Mouse (Mus musculus) MEL (cell line): Measurements from ENCODE around the gene Syt16. TPM values are rescaled to one million over a fixed set of nuclear protein-coding genes. Genes with fewer than 3 reads are reported as not detected.

Experiments used
- DNase-seq: peaks from one replicate; pipeline ENCODE4 v3.0.0; 2011; ENCODE audit warnings: low read depth, low spot score
- H3K27ac ChIP-seq: 2 replicates; pipeline ENCODE4 v1.5.1; 2012; ENCODE audit warnings: low read depth, mild to moderate bottlenecking, control low read depth, low read length, moderate library complexity; ENCODE audit not compliant: control insufficient read depth
- H3K27me3 ChIP-seq, 2 experiments: fragments of 150-350 bp in 1 of 2; sonication (generic) in 1 of 2; 2 replicates each; pipeline ENCODE4 v1.6.1; 2012; ENCODE audit warnings: low read length in 2 of 2, mild to moderate bottlenecking in 2 of 2, improper control_type of control experiment in 1 of 2, moderate library complexity in 1 of 2; ENCODE audit not compliant: insufficient read depth in 2 of 2, control insufficient read depth in 1 of 2
- H3K36me3 ChIP-seq, 2 experiments: 2 replicates each; pipeline ENCODE4 v1.6.1; 2012 to 2014; ENCODE audit warnings: low read length in 2 of 2, improper control_type of control experiment in 1 of 2, inconsistent platforms in 1 of 2, mild to moderate bottlenecking in 1 of 2; ENCODE audit not compliant: insufficient read depth in 2 of 2, control insufficient read depth in 1 of 2
- H3K4me1 ChIP-seq, 2 experiments: fragments of 150-350 bp in 1 of 2; sonication (generic) in 1 of 2; 2 replicates each; pipeline ENCODE4 v1.6.1; 2012; ENCODE audit warnings: low read length in 2 of 2, improper control_type of control experiment in 1 of 2, mild to moderate bottlenecking in 1 of 2; ENCODE audit not compliant: insufficient read depth in 2 of 2, control insufficient read depth in 1 of 2
- H3K4me3 ChIP-seq, 2 experiments: fragments of 150-350 bp in 1 of 2; sonication (generic) in 1 of 2; 2 replicates each; pipeline ENCODE4 v1.5.1; 2012; ENCODE audit warnings: low read depth in 2 of 2, low read length in 2 of 2, mild to moderate bottlenecking in 2 of 2, moderate library complexity in 2 of 2, control low read depth in 1 of 2, improper control_type of control experiment in 1 of 2; ENCODE audit not compliant: control insufficient read depth in 1 of 2, insufficient read depth in 1 of 2
- H3K79me2 ChIP-seq: 2 replicates; pipeline ENCODE4 v1.6.1; 2012; ENCODE audit warnings: mild to moderate bottlenecking, low read length, moderate library complexity; ENCODE audit not compliant: control insufficient read depth, poor library complexity, insufficient read depth
- H3K9ac ChIP-seq: 2 replicates; pipeline ENCODE4 v1.6.1; 2012; ENCODE audit warnings: low read depth, mild to moderate bottlenecking, control low read depth, low read length, moderate library complexity; ENCODE audit not compliant: control insufficient read depth, poor library complexity, severe bottlenecking
- H3K9me3 ChIP-seq: fragments of 150-350 bp; sonication (generic); replicated peaks from 2 replicates; pipeline ENCODE4 v1.6.1; 2012; ENCODE audit warnings: mild to moderate bottlenecking, low read length, improper control_type of control experiment, moderate library complexity; ENCODE audit not compliant: insufficient read depth
- BHLHE40 ChIP-seq: IDR thresholded peaks from 2 replicates; pipeline ENCODE4 v1.6.1; 2012; ENCODE audit warnings: low read depth, mild to moderate bottlenecking, inconsistent platforms, low read length, improper control_type of control experiment, borderline replicate concordance
- CHD1 ChIP-seq: IDR thresholded peaks from 2 replicates; pipeline ENCODE4 v1.6.1; 2012; ENCODE audit warnings: low read depth, mild to moderate bottlenecking, inconsistent platforms, low read length, improper control_type of control experiment
- CHD2 ChIP-seq: IDR thresholded peaks from 2 replicates; pipeline ENCODE4 v1.6.1; 2011; ENCODE audit warnings: low read length, improper control_type of control experiment
- E2F4 ChIP-seq: IDR thresholded peaks from 2 replicates; pipeline ENCODE4 v1.6.1; 2011; ENCODE audit warnings: low read depth, low read length, improper control_type of control experiment, borderline replicate concordance
- ELF1 ChIP-seq: IDR thresholded peaks from 2 replicates; pipeline ENCODE4 v1.6.1; 2014; ENCODE audit warnings: low read depth, mild to moderate bottlenecking, inconsistent platforms, low read length, improper control_type of control experiment, moderate library complexity
- EP300 ChIP-seq, 2 experiments: IDR thresholded peaks; 2 replicates each; pipeline ENCODE4 v1.6.1; 2011; ENCODE audit warnings: improper control_type of control experiment in 2 of 2, low read length in 2 of 2, low read depth in 1 of 2, mild to moderate bottlenecking in 1 of 2
- ETS1 ChIP-seq: IDR thresholded peaks from 2 replicates; pipeline ENCODE4 v1.6.1; 2012; ENCODE audit warnings: low read depth, mild to moderate bottlenecking, inconsistent platforms, low read length, improper control_type of control experiment, moderate library complexity
- GATA1 ChIP-seq: IDR thresholded peaks from 2 replicates; pipeline ENCODE4 v1.6.1; 2011; ENCODE audit warnings: low read depth, low read length, improper control_type of control experiment
- HCFC1 ChIP-seq: IDR thresholded peaks from 2 replicates; pipeline ENCODE4 v1.6.1; 2012; ENCODE audit warnings: low read depth, mild to moderate bottlenecking, inconsistent platforms, low read length, improper control_type of control experiment, moderate library complexity
- JUND ChIP-seq: IDR thresholded peaks from 2 replicates; pipeline ENCODE4 v1.6.1; 2011; ENCODE audit warnings: low read depth, mild to moderate bottlenecking, improper control_type of control experiment, low read length
- KAT2A ChIP-seq: conservative IDR thresholded peaks from 2 replicates; pipeline ENCODE4 v1.6.1; 2012; ENCODE audit warnings: low read depth, low read length, improper control_type of control experiment, inconsistent platforms
- MAFK ChIP-seq: IDR thresholded peaks from 2 replicates; pipeline ENCODE4 v1.6.1; 2011; ENCODE audit warnings: low read depth, mild to moderate bottlenecking, low read length, improper control_type of control experiment, borderline replicate concordance
- MAZ ChIP-seq: IDR thresholded peaks from 2 replicates; pipeline ENCODE4 v1.6.1; 2012; ENCODE audit warnings: low read depth, mild to moderate bottlenecking, inconsistent platforms, low read length, improper control_type of control experiment
- MXI1 ChIP-seq: IDR thresholded peaks from 2 replicates; pipeline ENCODE4 v1.6.1; 2011; ENCODE audit warnings: mild to moderate bottlenecking, low read depth, low read length, improper control_type of control experiment
- MYB ChIP-seq: IDR thresholded peaks from 2 replicates; pipeline ENCODE4 v1.6.1; 2011; ENCODE audit warnings: mild to moderate bottlenecking, low read depth, low read length, improper control_type of control experiment
- MYC ChIP-seq: IDR thresholded peaks from 2 replicates; pipeline ENCODE4 v1.6.1; 2011; ENCODE audit warnings: low read depth, mild to moderate bottlenecking, low read length, improper control_type of control experiment, moderate library complexity
- NELFE ChIP-seq: IDR thresholded peaks from 2 replicates; pipeline ENCODE4 v1.6.1; 2011; ENCODE audit warnings: low read depth, low read length, improper control_type of control experiment
- NRF1 ChIP-seq: IDR thresholded peaks from 2 replicates; pipeline ENCODE4 v1.6.1; 2014; ENCODE audit warnings: low read depth, mild to moderate bottlenecking, inconsistent platforms, low read length, improper control_type of control experiment, moderate library complexity; ENCODE audit not compliant: poor library complexity, insufficient read depth, severe bottlenecking
- POLR2A ChIP-seq, 2 experiments: IDR thresholded peaks; 2 replicates each; pipeline ENCODE4 v1.6.1; 2011 to 2012; ENCODE audit warnings: low read length in 2 of 2, mild to moderate bottlenecking in 2 of 2, control low read depth in 1 of 2, improper control_type of control experiment in 1 of 2, low read depth in 1 of 2, moderate library complexity in 1 of 2; ENCODE audit not compliant: control insufficient read depth in 1 of 2, insufficient read depth in 1 of 2, poor library complexity in 1 of 2
- POLR2AphosphoS2 ChIP-seq: IDR thresholded peaks from 2 replicates; pipeline ENCODE4 v1.6.1; 2011; ENCODE audit warnings: low read length, improper control_type of control experiment
- POLR2AphosphoS5 ChIP-seq: IDR thresholded peaks from 2 replicates; pipeline ENCODE4 v1.6.1; 2012; ENCODE audit warnings: low read depth, borderline replicate concordance, mild to moderate bottlenecking, inconsistent platforms, low read length, moderate library complexity, mixed read lengths
- RCOR1 ChIP-seq: IDR thresholded peaks from 2 replicates; pipeline ENCODE4 v1.6.1; 2012; ENCODE audit warnings: low read depth, mild to moderate bottlenecking, inconsistent platforms, low read length, improper control_type of control experiment
- SIN3A ChIP-seq: IDR thresholded peaks from 2 replicates; pipeline ENCODE4 v1.6.1; 2012; ENCODE audit warnings: low read length, improper control_type of control experiment, inconsistent platforms
- SMC3 ChIP-seq: IDR thresholded peaks from 2 replicates; pipeline ENCODE4 v1.6.1; 2011; ENCODE audit warnings: low read depth, low read length, improper control_type of control experiment
- TAL1 ChIP-seq: IDR thresholded peaks from 2 replicates; pipeline ENCODE4 v1.6.1; 2012; ENCODE audit warnings: mild to moderate bottlenecking, inconsistent platforms, low read length, moderate library complexity, mixed read lengths
- TBP ChIP-seq: IDR thresholded peaks from 2 replicates; pipeline ENCODE4 v1.8.0; 2011; ENCODE audit warnings: low read depth, low read length, improper control_type of control experiment
- TCF12 ChIP-seq: IDR thresholded peaks from 2 replicates; pipeline ENCODE4 v1.6.1; 2014; ENCODE audit warnings: low read depth, mild to moderate bottlenecking, inconsistent platforms, low read length, improper control_type of control experiment, moderate library complexity
- UBTF ChIP-seq: IDR thresholded peaks from 2 replicates; pipeline ENCODE4 v1.6.1; 2012; ENCODE audit warnings: low read depth, mild to moderate bottlenecking, inconsistent platforms, low read length, improper control_type of control experiment, moderate library complexity, borderline replicate concordance; ENCODE audit not compliant: insufficient read depth
- USF1 ChIP-seq: IDR thresholded peaks from 2 replicates; pipeline ENCODE4 v1.6.1; 2014; ENCODE audit warnings: low read depth, mild to moderate bottlenecking, inconsistent platforms, low read length, improper control_type of control experiment, moderate library complexity
- USF2 ChIP-seq, 2 experiments: IDR thresholded peaks; 2 replicates each; pipeline ENCODE4 v1.6.1; 2011 to 2012; ENCODE audit warnings: improper control_type of control experiment in 2 of 2, low read length in 2 of 2, borderline replicate concordance in 1 of 2, inconsistent platforms in 1 of 2, low read depth in 1 of 2, mild to moderate bottlenecking in 1 of 2; ENCODE audit not compliant: insufficient read depth in 1 of 2
- ZC3H11A ChIP-seq: IDR thresholded peaks from 2 replicates; pipeline ENCODE4 v1.6.1; 2012; ENCODE audit warnings: low read depth, mild to moderate bottlenecking, inconsistent platforms, low read length, improper control_type of control experiment
- ZKSCAN1 ChIP-seq: IDR thresholded peaks from 2 replicates; pipeline ENCODE4 v1.6.1; 2012; ENCODE audit warnings: low read depth, mild to moderate bottlenecking, inconsistent platforms, low read length, improper control_type of control experiment, moderate library complexity
- ZMIZ1 ChIP-seq: IDR thresholded peaks from 2 replicates; pipeline ENCODE4 v1.6.1; 2012; ENCODE audit warnings: low read depth, mild to moderate bottlenecking, inconsistent platforms, low read length, improper control_type of control experiment, moderate library complexity
- polyA plus RNA-seq, 2 experiments: library from polyadenylated mRNA; stranded (reverse) in 1 of 2; unstranded in 1 of 2; fragments of >175 nt in 1 of 2; fragments of >200 nt in 1 of 2; gene quantifications; 2 replicates each; pipeline versions ENCODE4 v1.2.1 to v1.2.4; 2012; ENCODE audit warnings: low replicate concordance in 2 of 2, low read depth in 1 of 2; ENCODE audit not compliant: insufficient read length in 2 of 2, insufficient read depth in 1 of 2, missing spikeins in 1 of 2
- total RNA-seq: library from RNA; depleted of rRNA; stranded (reverse); fragments of 300-350 nt; gene quantifications from 2 replicates; pipeline ENCODE4 v1.2.3, GENCODE M21; 2012

Syt16 gene
- total and polyA plus RNA-seq, 3 experiments, result 0.07 TPM; not detected in 2

DNA sequence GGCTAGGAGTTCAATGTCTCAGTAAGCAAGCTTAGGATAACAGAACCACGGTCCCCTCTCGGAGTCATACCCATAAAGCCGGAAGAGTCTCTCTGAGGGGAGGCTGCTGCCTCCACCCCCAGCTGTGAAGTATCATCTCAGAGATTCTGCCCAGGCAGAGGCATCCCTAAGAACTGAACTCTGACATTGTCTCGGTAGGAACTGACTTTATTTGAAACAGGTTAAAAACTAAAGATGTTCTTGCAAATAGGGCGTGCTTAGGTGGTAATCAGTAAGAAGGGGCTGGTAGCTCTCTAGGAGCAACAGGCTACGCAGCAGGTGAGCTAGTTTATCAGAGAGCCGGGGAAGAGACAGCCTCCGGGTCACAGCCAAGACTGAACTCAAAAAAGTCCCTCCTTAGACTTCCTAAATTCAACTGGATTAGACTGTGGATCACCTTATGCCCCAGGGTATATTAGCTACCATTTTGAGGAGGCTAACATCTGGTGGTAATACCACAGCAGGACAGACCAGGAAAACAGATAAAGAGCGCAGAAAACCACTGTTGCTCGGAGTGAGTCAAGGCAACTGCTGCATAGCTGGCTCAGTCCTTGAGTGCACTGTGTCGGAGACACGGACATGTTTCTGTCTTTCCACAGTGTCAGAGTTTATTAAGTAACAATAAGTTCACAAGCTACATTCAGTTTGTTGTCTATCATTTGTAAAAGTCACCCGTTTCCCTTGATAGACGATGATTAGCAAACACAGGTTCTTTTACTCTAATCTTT, 43.9 kb upstream of the Syt16 start:
- Histone ChIP-seq H3K9me3 (no peaks in the 10 kb centered on the region), H3K4me1 (peaks cover 8 to 12% of the 10 kb centered on the region in 2 experiments), H3K27ac (peak overlapping the region; percentile 80), H3K36me3 (peaks cover 0 to 18% of the 10 kb centered on the region in 2 experiments; a peak in 2 of 4 replicates), H3K4me3 (peak overlapping the region; percentile 69 to 96), H3K9ac (peak overlapping the region; percentile 72), H3K27me3 (no peaks in the 10 kb centered on the region), H3K79me2 (no peaks in the 10 kb centered on the region; the same call in 1 of the 2 replicates)
- TF ChIP-seq MXI1 (peak; percentile 29), UBTF (no peak), TCF12 (peak; percentile 63), BHLHE40 (no peak), NELFE (peak; percentile 54), RCOR1 (0 out of 2 replicates have a peak, but pooled peaks have one; percentile 25), E2F4 (peak; percentile 62; the same call in 1 of the 2 replicates), ZC3H11A (no peak), MAZ (no peak), SIN3A (peak; percentile 69), MYC (peak; percentile 56; the same call in 1 of the 2 replicates), TBP (peak; percentile 42; the same call in 1 of the 2 replicates), MAFK (no peak), ETS1 (peak; percentile 38; the same call in 1 of the 2 replicates), ZMIZ1 (peak; percentile 58; the same call in 1 of the 2 replicates), USF1 (no peak), MYB (no peak), KAT2A (no peak; the same call in 1 of the 2 replicates), EP300 (IDR thresholded peaks at IDR 0.05; ENCODE audit: low read depth in 1 of 2, low read length in 2 of 2) (peak; percentile 30 to 71; a peak in 3 of 4 replicates), POLR2AphosphoS2 (no peak), SMC3 (no peak), JUND (0 out of 2 replicates have a peak, but pooled peaks have one; percentile 13), TAL1 (peak; percentile 90), HCFC1 (peak; percentile 34), USF2 (IDR thresholded peaks at IDR 0.05; ENCODE audit: borderline replicate concordance in 1 of 2, insufficient read depth in 1 of 2, low read depth in 1 of 2, low read length in 2 of 2) (no peak), POLR2AphosphoS5 (peak; percentile 32; the same call in 1 of the 2 replicates), ELF1 (peak; percentile 56), GATA1 (peak; percentile 75), POLR2A (IDR thresholded peaks at IDR 0.05; ENCODE audit: control insufficient read depth in 1 of 2, insufficient read depth in 1 of 2, low read depth in 1 of 2, low read length in 2 of 2, poor library complexity in 1 of 2) (peak in 1 of 2 experiments; percentile 49; a peak in 1 of 4 replicates), NRF1 (no peak), ZKSCAN1 (no peak), CHD2 (no peak), CHD1 (0 out of 2 replicates have a peak, but pooled peaks have one; percentile 61)
- DNase-seq, result peak; percentile 87
